Mouse (Mus musculus): ENCODE results near the gene Ccdc150.

- TF ChIP-seq CTCF (IDR thresholded peaks at IDR 0.05; ENCODE audit: borderline replicate concordance, insufficient read depth, low read length) (no peak), POLR2A (IDR thresholded peaks at IDR 0.05; ENCODE audit: low read depth, low read length) (no peak)
These were observed 106.1 kb downstream of the Ccdc150 start for GRCm38 (mm10) chr1:54356566-54356965.

Measured in embryonic fibroblast, embryonic 13.5 days (primary cell).